Mouse (Mus musculus) splenic B cell, adult 2 months (primary cell): Measurements from ENCODE around the gene Dera.
A peak's percentile ranks its signal among the peaks of the same experiment; 100 is the strongest.
"Not testable (repeated sequence)": the region's sequence is repeated elsewhere in the genome, so short reads cannot be mapped to it uniquely, and the experiment has no call there.

Experiments
- DNase-seq: peaks from one replicate; pipeline ENCODE4 v3.0.0-alpha.2; 2011; ENCODE audit warnings: low read depth, low spot score
- H3K27me3 ChIP-seq: 2 replicates; pipeline ENCODE4 v1.6.1; 2012; ENCODE audit warnings: mild to moderate bottlenecking, low read length, moderate library complexity, mixed read lengths; ENCODE audit not compliant: control insufficient read depth, poor library complexity, insufficient read depth, severe bottlenecking
- H3K36me3 ChIP-seq: 2 replicates; pipeline ENCODE4 v1.6.1; 2012; ENCODE audit warnings: mild to moderate bottlenecking, low read length, moderate library complexity, mixed read lengths; ENCODE audit not compliant: control insufficient read depth, poor library complexity, insufficient read depth, severe bottlenecking

Dera gene

DNA sequence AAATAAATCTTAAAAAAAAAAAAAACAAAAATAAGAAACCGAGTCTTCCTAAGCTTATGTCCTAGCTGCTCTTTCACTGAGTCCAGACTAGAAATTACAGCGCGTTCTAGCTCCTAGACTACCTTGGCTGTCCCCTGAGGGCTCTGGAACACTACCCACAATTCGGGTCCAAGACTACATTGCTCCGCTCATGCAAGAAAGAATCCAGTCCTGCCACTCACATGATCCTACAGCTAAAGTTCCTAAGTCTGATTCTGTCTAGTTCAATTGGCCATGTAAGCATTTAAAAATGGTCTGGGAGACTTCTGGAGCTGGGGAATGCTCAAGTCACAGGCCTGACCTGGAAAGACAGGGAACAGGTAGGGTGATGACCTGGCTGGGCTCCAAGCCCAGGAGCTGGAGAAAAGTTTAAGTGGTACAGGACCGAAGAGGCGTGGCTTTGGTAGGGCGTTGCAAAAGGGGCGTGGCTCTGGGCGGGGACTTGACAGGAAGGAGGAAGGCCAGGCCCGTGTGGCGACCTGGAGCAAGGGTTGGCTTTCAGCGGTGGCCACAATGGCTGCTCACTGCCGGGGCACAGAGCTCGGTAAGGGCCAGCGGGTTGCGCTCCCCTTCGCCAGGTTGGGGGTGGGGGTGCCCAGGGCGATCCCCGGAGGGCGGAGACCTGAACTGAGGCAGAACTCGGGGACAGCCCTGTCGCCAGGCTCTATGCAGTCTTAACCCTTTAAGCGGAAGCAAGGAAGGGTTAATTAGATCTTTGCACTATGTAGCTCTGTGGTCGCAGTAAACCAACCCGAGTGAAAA, at the start of gene Dera:
Gene Dera, plus strand, starts transcription at position 491 of the 801 bp plus-strand sequence.
- peak; percentile 90 for DNase-seq
- peaks cover 2% of the 10 kb centered on the region; the same call in 1 of the 2 replicates for H3K36me3 ChIP-seq
- H3K27me3 ChIP-seq = no peaks in the 10 kb centered on the region

DNA sequence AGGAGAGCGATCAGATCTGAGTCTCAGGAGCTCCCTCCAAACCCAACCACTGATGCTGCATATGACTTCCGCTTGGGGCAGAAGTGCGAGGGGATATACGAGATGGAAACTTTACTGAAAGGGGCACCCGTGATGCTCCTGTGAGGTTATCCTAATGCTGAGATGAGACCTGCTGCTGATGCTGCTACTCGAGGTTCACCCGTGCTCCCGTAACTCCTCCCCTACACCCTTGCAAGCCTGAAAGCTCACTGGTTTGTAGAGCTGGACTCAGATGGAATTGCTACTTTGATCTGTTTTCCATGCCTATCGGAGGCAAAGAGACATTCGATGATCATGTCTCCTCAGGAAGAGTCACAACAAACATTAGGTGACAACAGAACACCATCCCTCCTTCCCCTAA, 48.1 kb upstream of the Dera start:
- DNase-seq = no peak
- Histone ChIP-seq H3K27me3 (no peaks in the 10 kb centered on the region), H3K36me3 (no peaks in the 10 kb centered on the region)

DNA sequence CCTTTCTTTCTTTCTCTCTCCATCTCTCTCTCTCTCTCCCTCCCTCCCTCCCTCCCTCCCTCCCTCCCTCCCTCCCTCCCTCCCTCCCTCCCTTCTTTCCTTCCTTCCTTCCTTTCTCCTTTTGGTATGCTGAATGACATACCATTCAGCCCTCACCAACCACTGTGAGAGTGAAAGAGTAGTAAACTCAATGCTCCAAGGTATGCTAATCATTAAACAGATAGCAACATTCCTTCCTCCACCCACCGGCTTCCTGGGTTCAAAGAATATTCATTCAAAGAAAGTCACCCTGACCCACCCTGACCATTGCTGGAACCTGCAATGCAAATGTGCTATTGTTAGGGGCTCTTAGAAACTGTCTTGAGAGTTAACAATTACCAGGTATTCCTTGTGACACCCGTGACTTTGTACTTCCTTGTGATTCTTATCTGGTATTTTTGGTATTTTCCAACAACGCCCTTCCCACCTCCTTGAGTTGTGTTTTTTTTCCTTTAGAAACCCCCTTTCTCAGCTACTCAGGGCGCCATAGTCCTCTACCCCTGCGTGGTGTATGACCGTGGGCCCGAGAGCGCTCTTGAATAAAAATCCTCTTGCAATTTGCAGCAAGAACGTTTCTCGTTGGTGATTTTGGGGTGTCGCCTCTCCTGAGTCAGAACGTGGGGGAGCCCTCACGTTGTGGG, 45.5 kb upstream of the Dera start:
- not testable (repeated sequence) for H3K27me3 ChIP-seq, H3K36me3 ChIP-seq, DNase-seq

- Histone ChIP-seq H3K27me3 (no peaks in the 10 kb centered on the region), H3K36me3 (no peaks in the 10 kb centered on the region)
- DNase-seq = no peak
Observed at GRCm38 (mm10) chr6:137710179-137711037, 43.9 kb upstream of the Dera start.

GRCm38 (mm10) chr6:137712654-137713309, 41.6 kb upstream of the Dera start:
- H3K27me3 ChIP-seq = no peaks in the 10 kb centered on the region
- no peak for DNase-seq
- H3K36me3 ChIP-seq = no peaks in the 10 kb centered on the region

- H3K36me3 ChIP-seq = no peaks in the 10 kb centered on the region
- no peak for DNase-seq
Observed at GRCm38 (mm10) chr6:137713310-137713664, 41.1 kb upstream of the Dera start.

GRCm38 (mm10) chr6:137716802-137717201, 37.5 kb upstream of the Dera start:
- Histone ChIP-seq H3K36me3 (no peaks in the 10 kb centered on the region), H3K27me3 (no peaks in the 10 kb centered on the region)
- no peak for DNase-seq

More at GRCm38 (mm10) chr6:137713310-137713664, 41.1 kb upstream of the Dera start:
- H3K27me3 ChIP-seq = no peaks in the 10 kb centered on the region

DNA sequence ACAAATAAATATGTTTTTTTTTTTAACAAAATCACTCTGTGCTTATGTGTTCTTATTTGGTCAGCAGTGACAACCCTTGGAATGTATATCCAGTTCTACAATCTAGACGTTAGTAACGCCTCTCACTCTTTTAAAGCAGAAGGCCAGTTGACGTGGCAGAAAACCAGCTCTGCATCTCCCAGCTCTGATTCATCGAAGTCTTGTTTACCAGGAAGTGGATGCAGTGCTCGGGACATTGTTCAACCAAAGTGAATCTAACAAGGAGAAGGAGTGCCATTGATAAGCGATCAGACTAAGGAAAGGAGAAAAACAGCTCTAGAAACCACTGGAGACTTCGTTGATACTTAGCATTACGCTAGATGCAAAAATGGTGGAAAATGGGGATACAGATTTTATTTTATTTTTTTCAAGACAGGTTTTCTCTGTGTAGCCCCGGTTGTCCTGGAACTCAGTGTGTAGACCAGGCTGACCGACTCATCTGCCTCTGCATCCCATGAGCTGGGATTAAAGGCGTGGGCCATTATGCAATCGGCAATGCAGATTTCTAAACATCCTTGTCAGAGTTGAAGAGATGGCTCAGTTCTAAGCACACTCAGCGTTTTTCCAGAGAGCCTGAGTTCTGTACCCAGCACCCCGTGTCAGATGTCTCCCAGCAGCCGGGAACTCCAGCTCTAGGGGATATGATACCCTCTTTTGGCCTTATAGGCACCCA, 32.0 kb upstream of the Dera start:
- Histone ChIP-seq H3K27me3 (no peaks in the 10 kb centered on the region), H3K36me3 (no peaks in the 10 kb centered on the region)
- DNase-seq = no peak

DNA sequence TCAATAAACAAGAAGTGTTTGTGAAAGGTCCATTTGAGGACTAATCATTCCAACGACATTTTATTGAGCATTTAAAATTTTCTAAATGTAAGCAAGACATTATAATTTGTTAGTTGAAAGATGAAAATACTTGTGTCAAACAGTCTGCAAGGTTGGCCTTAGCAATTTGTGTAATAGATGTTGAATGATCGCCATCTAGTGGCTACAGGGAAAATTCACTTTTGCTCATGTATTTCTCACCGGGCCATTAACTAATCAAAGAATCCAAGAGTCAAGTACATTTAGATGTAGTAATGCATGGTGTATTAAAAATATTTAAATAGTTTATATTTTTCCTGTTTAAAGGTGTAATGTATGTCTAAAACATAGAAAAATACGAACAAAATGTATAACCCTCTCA, 30.4 kb upstream of the Dera start:
- DNase-seq = peak; percentile 76
- Histone ChIP-seq H3K36me3 (no peaks in the 10 kb centered on the region), H3K27me3 (no peaks in the 10 kb centered on the region)

DNA sequence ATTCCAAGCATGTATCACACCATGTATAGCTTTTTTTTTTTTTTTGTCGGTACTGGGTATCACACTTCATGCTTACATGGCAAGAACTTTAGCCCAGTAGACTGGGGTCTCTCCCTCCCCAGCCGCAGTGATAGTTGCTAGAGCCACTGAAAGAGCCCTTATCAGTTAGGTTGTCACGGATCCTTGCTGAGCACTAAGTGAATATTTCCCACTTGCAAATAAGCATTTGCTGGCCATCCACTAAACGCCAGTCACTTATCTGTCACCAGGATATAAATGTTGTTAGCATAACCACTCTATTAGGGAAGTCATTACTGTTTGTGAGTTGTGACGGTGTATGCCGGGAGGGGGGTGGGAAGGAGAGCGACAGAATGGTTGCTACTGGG, 19.9 kb upstream of the Dera start:
- H3K27me3 ChIP-seq = no peaks in the 10 kb centered on the region
- DNase-seq = no peak
- 0 out of 2 replicates have a peak, but pooled peaks cover 3% of the 10 kb centered on the region for H3K36me3 ChIP-seq

DNA sequence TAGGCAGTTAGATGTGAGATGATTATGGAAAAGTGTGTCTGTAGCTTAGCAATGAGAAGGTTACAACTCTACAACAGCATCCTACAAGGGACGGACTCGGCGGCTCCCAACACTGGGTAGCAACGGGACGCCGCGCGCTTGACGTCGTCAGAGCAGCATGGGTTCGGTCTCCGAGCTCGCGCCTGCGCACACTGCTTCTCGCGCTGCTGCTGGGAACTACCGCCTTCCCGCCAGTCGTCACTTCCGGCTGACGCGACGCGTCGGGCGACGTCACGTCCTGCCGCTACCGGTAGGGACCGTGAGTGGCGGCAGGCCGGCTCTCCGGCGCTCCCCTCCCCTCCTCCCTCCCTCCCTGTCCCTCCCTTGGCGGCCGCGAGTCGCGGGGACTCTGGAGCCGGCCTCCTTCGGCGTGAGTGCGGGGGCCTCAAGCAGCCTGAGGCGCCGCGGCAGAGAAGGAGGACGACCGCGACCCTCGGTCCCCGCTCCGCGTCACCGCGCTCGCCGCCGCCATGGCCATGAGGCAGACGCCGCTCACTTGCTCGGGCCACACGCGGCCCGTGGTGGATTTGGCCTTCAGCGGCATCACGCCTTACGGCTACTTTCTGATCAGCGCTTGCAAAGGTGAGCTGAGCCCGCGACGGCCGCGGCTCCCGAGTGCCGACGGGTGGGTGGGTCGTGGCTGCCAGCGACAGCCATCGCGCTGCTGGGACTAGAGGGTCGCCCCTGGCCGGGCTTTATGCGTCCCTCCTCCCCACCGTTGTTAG, 19.3 kb upstream of the Dera start, which contains the start of gene Strap:
Gene Strap, plus strand, starts transcription at position 233 of the 764 bp plus-strand sequence.
- peaks cover 4% of the 10 kb centered on the region; the same call in 1 of the 2 replicates for H3K36me3 ChIP-seq
- H3K27me3 ChIP-seq = no peaks in the 10 kb centered on the region
- DNase-seq = peak; percentile 99

DNA sequence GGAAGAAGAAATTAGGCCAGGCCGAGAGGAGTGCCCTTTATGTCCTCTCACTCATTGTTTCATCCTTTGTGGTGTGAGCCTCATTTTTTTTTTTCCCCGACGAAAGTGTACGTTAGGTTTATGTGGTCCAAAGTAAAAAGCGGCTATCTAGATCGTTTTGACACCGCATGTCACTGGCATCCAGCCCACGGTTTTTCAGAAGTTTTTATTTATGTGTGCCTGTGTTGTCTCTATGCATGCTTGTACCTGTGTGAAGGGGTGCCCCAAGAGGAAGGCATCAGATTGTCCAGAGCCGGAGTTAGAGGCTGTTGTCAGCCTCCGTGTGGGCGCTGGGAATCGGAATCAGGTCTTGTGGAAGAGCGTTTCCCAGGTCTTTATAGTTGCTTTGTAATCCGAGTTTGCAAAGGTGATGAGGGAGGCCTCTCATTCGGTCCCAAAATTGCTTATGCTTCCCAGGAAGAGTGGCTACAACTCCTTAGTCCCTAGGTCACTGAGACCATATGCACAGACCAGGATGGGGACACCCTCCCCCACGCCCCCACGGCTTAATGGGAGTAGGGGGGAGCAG, 18.6 kb upstream of the Dera start:
- no peak for DNase-seq
- Histone ChIP-seq H3K36me3 (peaks cover 7% of the 10 kb centered on the region; the same call in 1 of the 2 replicates), H3K27me3 (no peaks in the 10 kb centered on the region)

- Histone ChIP-seq H3K36me3 (peaks cover 18% of the 10 kb centered on the region; the same call in 1 of the 2 replicates), H3K27me3 (no peaks in the 10 kb centered on the region)
- DNase-seq = no peak
Observed at GRCm38 (mm10) chr6:137740972-137741371, 13.4 kb upstream of the Dera start.
